Mouse (Mus musculus): Measurements from ENCODE around the gene Mroh2a. TPM values are rescaled to one million over a fixed set of nuclear protein-coding genes. Genes with fewer than 3 reads are reported as not detected.

Mroh2a gene
- polyA plus RNA-seq, 1 experiment from 2014 or later, result 2.8 TPM

DNA sequence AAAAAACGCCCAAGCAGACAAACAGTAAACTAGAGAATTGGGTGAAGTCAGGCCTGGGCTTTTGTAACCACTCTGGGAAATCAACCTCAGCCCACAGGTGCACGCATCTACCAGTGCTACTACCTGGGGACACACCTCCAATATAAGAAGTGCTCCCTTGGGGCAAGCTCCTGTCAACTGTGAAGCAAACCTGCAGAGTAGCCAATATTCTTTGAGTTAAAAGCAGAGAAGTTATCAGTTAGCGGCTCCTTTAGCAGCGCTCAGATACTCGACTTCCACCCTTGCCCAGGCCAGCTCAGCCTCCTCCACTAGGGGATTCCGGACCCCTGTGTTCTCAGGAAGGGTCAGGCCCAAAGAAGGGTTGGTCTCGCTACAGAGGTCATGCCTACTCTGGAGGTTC is 34.9 kb downstream of the Mroh2a start:
- no peak overlapping the region for H3K9ac ChIP-seq (replicated peaks; ENCODE audit: low read length)
- H3K4me2 ChIP-seq (replicated peaks; ENCODE audit: low read depth, low read length), result no peak overlapping the region
- peaks cover 71% of the 10 kb centered on the region for H3K36me3 ChIP-seq (ENCODE audit: insufficient read depth, low read length)
- no peak overlapping the region for H3K27ac ChIP-seq (ENCODE audit: low read length)
- WGBS, result 87% methylated on average over 7 of the region's 7 CpGs
- H3K9me3 ChIP-seq (ENCODE audit: low read length), result no peaks in the 10 kb centered on the region
- no peak for ATAC-seq (ENCODE audit: low FRiP score, low TSS enrichment)
- no peak overlapping the region for H3K4me3 ChIP-seq (ENCODE audit: low read length)
- H3K4me1 ChIP-seq (ENCODE audit: insufficient read depth, low read length), result peaks cover 17% of the 10 kb centered on the region
- no peaks in the 10 kb centered on the region for H3K27me3 ChIP-seq (ENCODE audit: insufficient read depth, low read length)

DNA sequence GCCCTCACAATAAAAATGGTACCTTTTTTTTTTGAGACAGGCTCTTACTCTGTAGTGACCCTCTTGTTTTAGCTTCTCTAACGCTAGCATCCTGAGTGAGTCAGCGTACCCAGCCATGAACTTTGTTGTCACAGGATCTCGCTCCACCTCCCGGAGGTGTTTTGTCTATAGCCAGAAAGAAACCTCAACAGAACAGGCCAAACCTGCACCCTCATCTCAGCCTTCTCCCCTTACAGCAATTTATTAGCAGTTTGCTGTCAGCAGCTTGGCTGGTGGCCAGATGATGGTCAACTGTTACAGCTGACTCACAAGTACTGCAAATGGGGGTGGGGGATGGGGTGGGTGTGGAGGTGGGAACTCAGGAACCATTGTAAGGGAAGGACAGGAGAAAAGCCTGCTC is 35.5 kb downstream of the Mroh2a start:
- WGBS, result 54% methylated on average over 4 of the region's 4 CpGs
- Histone ChIP-seq H3K36me3 (ENCODE audit: insufficient read depth, low read length) (peaks cover 77% of the 10 kb centered on the region), H3K4me1 (ENCODE audit: insufficient read depth, low read length) (peaks cover 17% of the 10 kb centered on the region), H3K27ac (ENCODE audit: low read length) (no peak overlapping the region), H3K4me2 (replicated peaks; ENCODE audit: low read depth, low read length) (no peak overlapping the region), H3K4me3 (ENCODE audit: low read length) (no peak overlapping the region), H3K27me3 (ENCODE audit: insufficient read depth, low read length) (no peaks in the 10 kb centered on the region), H3K9ac (replicated peaks; ENCODE audit: low read length) (no peak overlapping the region), H3K9me3 (ENCODE audit: low read length) (no peaks in the 10 kb centered on the region)
- ATAC-seq (ENCODE audit: low FRiP score, low TSS enrichment), result no peak

DNA sequence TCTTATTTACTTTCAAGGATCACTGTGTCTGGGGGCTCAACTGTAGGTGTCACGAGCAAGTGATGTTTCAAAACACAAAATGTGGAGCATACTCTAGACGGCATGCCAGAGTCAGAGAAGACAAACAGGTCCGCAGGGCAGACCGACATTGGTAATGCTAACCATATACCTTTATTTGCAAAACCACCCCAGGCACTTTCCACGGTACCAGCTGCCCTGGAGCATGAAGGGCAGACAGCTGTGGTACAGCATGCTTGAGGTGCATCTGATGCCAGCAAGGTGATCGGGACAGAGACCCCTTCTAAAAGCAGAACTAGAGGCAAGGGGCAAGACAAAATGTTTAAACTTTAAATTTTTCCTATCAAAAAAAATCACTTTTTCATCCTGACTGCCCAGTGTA is 36.2 kb downstream of the Mroh2a start:
- no peak for ATAC-seq (ENCODE audit: low FRiP score, low TSS enrichment)

DNA sequence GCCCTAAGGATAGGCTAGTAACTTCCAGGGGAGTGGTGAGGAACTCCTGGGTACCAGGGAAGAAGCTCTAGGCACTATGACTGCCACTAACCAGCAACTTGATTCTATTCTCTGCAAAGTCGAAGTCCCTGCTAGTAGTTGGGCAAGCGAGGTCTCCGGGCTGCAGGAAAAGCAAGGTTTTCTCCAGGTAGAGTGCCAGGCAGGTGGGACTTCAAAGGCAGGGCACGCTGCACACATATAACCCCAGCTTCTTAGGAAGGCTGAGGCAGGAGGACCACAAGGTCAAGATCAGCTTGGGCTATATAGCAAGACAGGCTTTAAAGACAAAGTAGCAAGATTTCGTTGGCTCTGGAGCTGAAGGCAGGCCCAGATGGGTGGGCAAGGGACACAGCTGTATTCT is 37.0 kb downstream of the Mroh2a start:
- ATAC-seq (ENCODE audit: low FRiP score, low TSS enrichment), result no peak
- no peaks in the 10 kb centered on the region for H3K9me3 ChIP-seq (ENCODE audit: low read length)

More for the DNA sequence above, 36.2 kb downstream of the Mroh2a start:
- Histone ChIP-seq H3K4me1 (ENCODE audit: insufficient read depth, low read length) (peaks cover 17% of the 10 kb centered on the region), H3K27ac (ENCODE audit: low read length) (no peak overlapping the region), H3K4me2 (replicated peaks; ENCODE audit: low read depth, low read length) (no peak overlapping the region), H3K9ac (replicated peaks; ENCODE audit: low read length) (no peak overlapping the region), H3K4me3 (ENCODE audit: low read length) (no peak overlapping the region), H3K27me3 (ENCODE audit: insufficient read depth, low read length) (no peaks in the 10 kb centered on the region), H3K9me3 (ENCODE audit: low read length) (no peaks in the 10 kb centered on the region), H3K36me3 (ENCODE audit: insufficient read depth, low read length) (peaks cover 84% of the 10 kb centered on the region)
- 73% methylated on average over 6 of the region's 6 CpGs for WGBS

DNA sequence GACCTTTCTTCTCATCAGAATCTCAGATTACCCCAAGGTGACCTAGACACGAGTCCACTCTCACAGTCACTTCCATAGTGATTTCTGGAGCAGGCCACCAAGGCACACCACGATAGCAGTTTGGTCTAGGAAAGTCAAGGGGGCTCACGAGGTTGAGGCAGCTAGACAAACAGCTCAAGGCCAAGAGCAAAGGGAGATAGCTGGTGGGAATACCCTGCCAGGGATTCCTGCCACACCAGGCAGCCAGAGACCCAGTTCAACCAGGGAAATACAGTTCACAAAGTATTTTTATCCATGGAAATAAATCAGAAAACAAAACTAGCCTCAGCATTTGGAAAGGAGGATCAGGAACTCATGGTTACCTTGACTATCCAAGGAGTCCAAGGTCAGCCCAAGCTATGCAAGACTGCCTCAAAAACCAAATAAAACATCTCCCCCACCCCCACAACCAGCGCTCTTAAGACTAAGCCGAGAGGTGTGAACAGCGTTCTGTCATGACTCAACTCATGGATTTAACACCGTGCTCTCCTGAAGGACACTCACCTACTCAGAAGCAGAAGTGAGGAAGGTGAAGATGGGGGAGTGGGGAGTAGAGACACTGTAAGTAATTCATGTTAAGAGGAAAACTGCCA is 37.6 kb downstream of the Mroh2a start:
- ATAC-seq (ENCODE audit: low FRiP score, low TSS enrichment), result no peak
- Histone ChIP-seq H3K27ac (ENCODE audit: low read length) (no peak overlapping the region), H3K9ac (replicated peaks; ENCODE audit: low read length) (no peak overlapping the region), H3K4me3 (ENCODE audit: low read length) (no peak overlapping the region), H3K36me3 (ENCODE audit: insufficient read depth, low read length) (peaks cover 98% of the 10 kb centered on the region), H3K9me3 (ENCODE audit: low read length) (no peaks in the 10 kb centered on the region), H3K27me3 (ENCODE audit: insufficient read depth, low read length) (no peaks in the 10 kb centered on the region), H3K4me1 (ENCODE audit: insufficient read depth, low read length) (peaks cover 13% of the 10 kb centered on the region), H3K4me2 (replicated peaks; ENCODE audit: low read depth, low read length) (no peak overlapping the region)
- whole genome bisulfite sequencing, result 83% methylated on average over 7 of the region's 7 CpGs

More for the DNA sequence above, 37.0 kb downstream of the Mroh2a start:
- no peak overlapping the region for H3K27ac ChIP-seq (ENCODE audit: low read length)
- peaks cover 17% of the 10 kb centered on the region for H3K4me1 ChIP-seq (ENCODE audit: insufficient read depth, low read length)
- peaks cover 92% of the 10 kb centered on the region for H3K36me3 ChIP-seq (ENCODE audit: insufficient read depth, low read length)
- H3K9ac ChIP-seq (replicated peaks; ENCODE audit: low read length), result no peak overlapping the region
- H3K4me3 ChIP-seq (ENCODE audit: low read length), result no peak overlapping the region
- 92% methylated on average over 5 of the region's 5 CpGs for WGBS
- no peak overlapping the region for H3K4me2 ChIP-seq (replicated peaks; ENCODE audit: low read depth, low read length)
- H3K27me3 ChIP-seq (ENCODE audit: insufficient read depth, low read length), result no peaks in the 10 kb centered on the region

DNA sequence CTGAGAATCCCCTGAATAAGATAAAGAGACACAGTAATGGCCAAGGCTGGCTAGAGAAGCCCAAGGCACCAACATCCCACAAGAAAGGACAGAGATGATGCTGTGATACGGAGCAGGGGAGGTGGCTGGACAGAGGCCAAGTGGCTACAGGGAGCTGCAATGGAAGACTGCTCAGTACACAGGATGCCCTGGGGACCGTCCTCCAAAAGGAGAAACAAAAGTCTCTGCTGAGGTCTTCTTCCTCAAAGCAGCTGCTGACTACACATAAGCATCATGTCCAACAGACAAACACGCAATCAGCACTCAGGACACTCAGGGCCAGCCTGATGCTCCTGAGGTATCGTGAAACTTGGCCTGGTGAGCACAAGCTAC is 38.1 kb downstream of the Mroh2a start:
- Histone ChIP-seq H3K27me3 (ENCODE audit: insufficient read depth, low read length) (no peaks in the 10 kb centered on the region), H3K36me3 (ENCODE audit: insufficient read depth, low read length) (peaks cover 98% of the 10 kb centered on the region), H3K4me3 (ENCODE audit: low read length) (no peak overlapping the region), H3K4me1 (ENCODE audit: insufficient read depth, low read length) (peaks cover 8% of the 10 kb centered on the region; the same call in 1 of the 2 replicates), H3K27ac (ENCODE audit: low read length) (no peak overlapping the region), H3K4me2 (replicated peaks; ENCODE audit: low read depth, low read length) (no peak overlapping the region), H3K9me3 (ENCODE audit: low read length) (no peaks in the 10 kb centered on the region), H3K9ac (replicated peaks; ENCODE audit: low read length) (no peak overlapping the region)
- ATAC-seq (ENCODE audit: low FRiP score, low TSS enrichment), result no peak
- WGBS, result 79% methylated on average over 4 of the region's 4 CpGs

DNA sequence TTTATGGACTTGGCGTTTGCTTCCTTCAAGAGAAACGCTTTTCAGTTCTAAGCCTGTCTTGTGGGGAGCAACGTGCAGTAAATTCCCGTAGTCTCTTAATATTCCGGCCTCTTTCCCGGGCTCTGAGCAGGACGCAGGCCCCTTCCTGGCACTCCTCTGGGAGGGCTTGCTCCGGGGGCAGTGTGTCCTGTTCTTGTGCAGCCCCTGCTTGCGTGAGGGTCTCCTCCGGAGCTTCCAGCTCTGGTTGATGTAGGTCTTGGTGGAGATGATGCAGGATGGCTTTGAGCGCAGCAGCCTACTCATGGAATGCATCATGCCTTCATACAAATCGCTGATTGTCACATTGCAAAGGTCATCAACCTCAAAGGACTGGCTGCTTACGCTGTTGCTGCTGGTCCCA is 39.3 kb downstream of the Mroh2a start:
- Histone ChIP-seq H3K27ac (ENCODE audit: low read length) (no peak overlapping the region), H3K4me1 (ENCODE audit: insufficient read depth, low read length) (0 out of 2 replicates have a peak, but pooled peaks cover 4% of the 10 kb centered on the region), H3K9ac (replicated peaks; ENCODE audit: low read length) (no peak overlapping the region), H3K36me3 (ENCODE audit: insufficient read depth, low read length) (peaks cover 90% of the 10 kb centered on the region), H3K27me3 (ENCODE audit: insufficient read depth, low read length) (no peaks in the 10 kb centered on the region), H3K4me2 (replicated peaks; ENCODE audit: low read depth, low read length) (no peak overlapping the region), H3K4me3 (ENCODE audit: low read length) (no peak overlapping the region), H3K9me3 (ENCODE audit: low read length) (no peaks in the 10 kb centered on the region)
- no peak for ATAC-seq (ENCODE audit: low FRiP score, low TSS enrichment)
- 86% methylated on average over 13 of the region's 13 CpGs for WGBS

DNA sequence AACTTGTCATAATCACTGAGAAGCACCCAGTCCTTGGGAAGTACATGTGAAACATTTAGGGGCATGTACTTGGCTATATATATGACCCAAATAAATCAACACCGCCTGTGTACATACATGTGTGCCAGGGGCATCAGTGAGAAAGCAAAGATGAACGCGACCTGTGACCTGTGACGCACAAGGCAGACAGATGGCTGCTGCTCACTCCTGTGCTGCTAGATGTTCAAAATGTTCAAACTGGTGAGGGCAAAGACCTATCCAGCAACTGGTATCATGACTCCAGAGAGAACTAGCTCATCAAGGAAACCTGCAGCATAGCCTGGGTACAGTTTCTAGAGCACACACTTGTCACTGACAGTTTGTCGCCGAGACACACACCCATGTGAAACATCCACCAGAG is 40.7 kb downstream of the Mroh2a start:
- Histone ChIP-seq H3K27me3 (ENCODE audit: insufficient read depth, low read length) (no peaks in the 10 kb centered on the region), H3K27ac (ENCODE audit: low read length) (no peak overlapping the region), H3K9me3 (ENCODE audit: low read length) (no peaks in the 10 kb centered on the region), H3K4me2 (replicated peaks; ENCODE audit: low read depth, low read length) (no peak overlapping the region), H3K9ac (replicated peaks; ENCODE audit: low read length) (no peak overlapping the region), H3K36me3 (ENCODE audit: insufficient read depth, low read length) (peaks cover 89% of the 10 kb centered on the region), H3K4me3 (ENCODE audit: low read length) (no peak overlapping the region), H3K4me1 (ENCODE audit: insufficient read depth, low read length) (0 out of 2 replicates have a peak, but pooled peaks cover 2% of the 10 kb centered on the region)
- no peak for ATAC-seq (ENCODE audit: low FRiP score, low TSS enrichment)
- WGBS, result 92% methylated on average over 6 of the region's 6 CpGs

DNA sequence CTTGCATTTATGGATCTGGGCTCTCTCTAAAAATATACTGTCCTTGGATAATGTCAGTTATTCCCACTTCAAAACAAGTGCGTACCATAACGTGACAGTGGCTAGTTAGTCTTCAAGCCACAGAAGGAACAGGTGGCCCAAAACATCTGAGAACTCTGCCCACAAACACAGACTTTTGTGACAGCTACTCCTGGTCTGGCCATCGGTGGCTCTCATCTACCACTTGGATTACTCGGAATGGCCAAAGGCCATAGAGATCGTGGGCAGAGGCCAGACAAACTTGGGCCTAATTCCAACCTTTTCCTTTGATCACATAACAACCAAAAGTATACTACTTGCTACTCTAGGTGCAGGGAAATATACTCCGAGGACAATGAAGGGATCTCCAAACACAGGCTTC is 41.3 kb downstream of the Mroh2a start:
- Histone ChIP-seq H3K4me1 (ENCODE audit: insufficient read depth, low read length) (no peaks in the 10 kb centered on the region), H3K36me3 (ENCODE audit: insufficient read depth, low read length) (peaks cover 88% of the 10 kb centered on the region), H3K4me2 (replicated peaks; ENCODE audit: low read depth, low read length) (no peak overlapping the region), H3K9ac (replicated peaks; ENCODE audit: low read length) (no peak overlapping the region), H3K4me3 (ENCODE audit: low read length) (no peak overlapping the region), H3K27ac (ENCODE audit: low read length) (no peak overlapping the region), H3K27me3 (ENCODE audit: insufficient read depth, low read length) (no peaks in the 10 kb centered on the region), H3K9me3 (ENCODE audit: low read length) (no peaks in the 10 kb centered on the region)
- WGBS, result 88% methylated on average over 6 of the region's 6 CpGs
- no peak for ATAC-seq (ENCODE audit: low FRiP score, low TSS enrichment)

DNA sequence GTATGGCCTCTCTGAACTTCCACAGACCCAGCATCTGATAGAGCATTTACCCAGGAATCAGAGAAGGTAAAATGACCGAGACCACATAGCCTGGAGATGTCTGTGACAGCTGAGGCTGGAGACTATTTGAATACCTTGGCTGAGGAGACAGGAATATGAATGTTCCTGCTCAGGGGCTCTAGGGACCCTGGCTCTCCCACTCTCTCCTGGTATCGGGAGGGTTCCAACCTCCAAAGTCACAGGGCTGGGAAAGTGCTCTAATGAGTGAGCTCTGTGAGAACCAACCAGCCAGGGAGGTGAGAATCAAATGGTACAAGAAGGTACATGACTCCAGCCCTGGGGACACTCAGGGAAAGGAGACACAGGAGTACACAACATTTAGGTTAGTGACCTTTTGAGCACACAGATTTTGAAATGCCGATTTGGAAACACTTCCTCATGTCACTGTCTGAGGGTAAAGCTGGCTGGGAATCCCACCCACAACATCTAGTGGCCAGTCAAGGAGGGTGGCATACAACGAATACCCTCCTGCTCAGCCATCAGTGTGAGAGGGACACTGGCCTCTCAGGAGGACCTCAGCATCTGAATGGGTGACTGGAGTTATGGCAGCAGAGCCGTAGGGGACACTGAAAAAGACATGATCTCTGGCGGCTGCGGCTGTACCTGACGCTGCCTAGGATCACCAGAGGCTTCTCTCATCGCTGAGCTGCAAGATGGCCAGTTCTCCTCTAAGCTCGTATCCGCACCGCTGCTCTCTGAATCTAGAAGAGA is 42.9 kb downstream of the Mroh2a start:
- no peak for ATAC-seq (ENCODE audit: low FRiP score, low TSS enrichment)
- Histone ChIP-seq H3K4me3 (ENCODE audit: low read length) (no peak overlapping the region), H3K9ac (replicated peaks; ENCODE audit: low read length) (no peak overlapping the region), H3K4me2 (replicated peaks; ENCODE audit: low read depth, low read length) (no peak overlapping the region), H3K27ac (ENCODE audit: low read length) (no peak overlapping the region), H3K4me1 (ENCODE audit: insufficient read depth, low read length) (no peaks in the 10 kb centered on the region), H3K9me3 (ENCODE audit: low read length) (no peaks in the 10 kb centered on the region), H3K27me3 (ENCODE audit: insufficient read depth, low read length) (no peaks in the 10 kb centered on the region), H3K36me3 (ENCODE audit: insufficient read depth, low read length) (peaks cover 87% of the 10 kb centered on the region)
- 88% methylated on average over 12 of the region's 12 CpGs for WGBS

Measured in kidney, embryonic 16.5 days (tissue).